Mouse (Mus musculus) embryonic stem cell, embryonic (primary cell): ENCODE measurements around the gene Zcchc3.

Experiments
- CTCF ChIA-PET, 4 experiments: fragments of 300-600 bp in 2 of 4; fragments of 350-600 bp in 2 of 4; sonication (Branson Sonifier 250); formaldehyde crosslinking; loops; one replicate each; lab custom pipeline; 2022; ENCODE audit warnings: inconsistent platforms in 2 of 4; lab: Charles Lee
- POLR2A ChIA-PET, 4 experiments: fragments of 300-600 bp in 2 of 4; fragments of 350-600 bp in 2 of 4; sonication (Branson Sonifier 250); formaldehyde crosslinking; loops; one replicate each; lab custom pipeline; 2022; ENCODE audit warnings: antibody characterized with exemption in 4 of 4, inconsistent platforms in 1 of 4; lab: Charles Lee

Zcchc3 gene

DNA sequence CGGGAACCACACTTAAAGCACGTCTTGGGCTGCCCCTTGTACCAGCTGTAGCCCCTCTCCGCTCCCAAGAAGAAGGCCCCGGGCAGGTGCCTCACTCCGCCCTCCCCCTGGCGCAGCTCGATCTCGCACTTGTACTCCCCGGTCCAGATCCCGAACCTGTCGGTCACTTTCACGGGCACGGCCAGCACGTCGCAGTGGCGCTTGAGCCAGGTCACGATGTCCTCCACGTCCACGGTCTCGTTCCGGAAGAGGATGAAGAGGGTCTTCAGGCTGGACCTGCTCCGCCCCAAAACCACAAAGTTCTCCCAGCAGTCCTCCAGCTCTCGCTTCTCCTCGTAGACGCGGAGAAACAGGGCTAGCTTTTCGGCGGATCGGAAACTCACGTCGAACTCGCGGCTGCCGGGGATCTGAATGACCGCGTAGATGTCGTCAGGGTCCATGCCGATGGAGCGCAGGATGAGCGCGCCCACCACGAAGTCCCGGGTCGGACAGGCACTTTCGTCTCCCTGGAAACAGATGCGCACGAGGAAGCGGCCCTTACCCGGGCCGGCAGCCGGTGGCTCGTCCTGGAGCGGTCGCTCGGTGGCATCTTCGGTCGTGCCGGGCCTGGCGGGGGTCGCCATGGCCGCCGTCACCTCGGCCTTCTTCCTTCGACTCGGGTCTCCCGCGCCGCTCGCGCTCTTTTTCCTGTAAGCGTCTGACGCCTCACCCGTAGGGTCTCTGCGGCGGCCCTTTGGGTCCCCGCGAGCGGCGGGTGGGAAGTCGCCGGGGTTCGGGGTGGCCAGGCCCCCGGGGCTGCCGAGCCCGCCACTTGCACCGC is 852 bp downstream of the Zcchc3 start:
- ChIA-PET POLR2A (interaction anchor here in 3 of 4 experiments (0.6 to 10.6 kb wide), 15 partner anchors 9 to 198 kb away, joined by 3 to 102 read pairs (median 3); partner anchors contain the start of genes Trib3 (in 2 of the 3) and Sox12 (in 1 of the 3)), CTCF (interaction anchor here in 1 of 4 experiments (0.6 to 1.3 kb wide), 2 partner anchors 14 to 671 kb away, joined by 3 to 4 read pairs; no protein-coding TSS in a partner anchor)

DNA sequence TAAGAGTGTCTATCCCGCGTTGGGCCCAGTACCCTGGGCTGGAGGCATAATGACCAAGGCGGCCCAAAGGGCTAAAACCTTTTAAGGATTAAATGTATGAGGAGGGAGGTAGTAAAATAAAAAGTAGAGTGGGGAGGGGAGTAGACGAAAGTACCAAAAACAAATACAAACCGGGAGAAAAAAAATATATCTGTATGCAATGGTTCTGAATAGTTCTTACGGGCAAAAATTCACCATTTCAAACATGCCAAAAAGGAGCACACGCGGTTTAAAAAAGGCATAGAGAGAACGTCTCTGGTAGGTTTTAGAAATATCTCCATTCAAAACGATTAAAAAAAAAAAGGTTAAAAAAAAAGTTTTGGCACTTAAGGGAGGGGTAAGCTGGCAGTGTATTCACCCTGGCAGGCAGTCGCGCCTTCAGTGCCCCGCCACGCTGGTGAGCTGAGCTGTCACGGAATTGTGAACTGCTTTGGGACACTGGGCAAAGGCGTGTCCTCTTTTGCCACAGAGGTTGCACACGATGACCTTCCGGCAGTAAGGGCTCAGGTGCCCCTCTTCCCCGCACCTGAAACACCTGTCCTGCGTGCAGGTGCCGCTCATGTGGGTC is 1.6 kb downstream of the Zcchc3 start:
- POLR2A ChIA-PET, result interaction anchor here in 3 of 4 experiments (0.6 to 10.6 kb wide), 16 partner anchors 10 to 199 kb away, joined by 3 to 102 read pairs (median 4); partner anchors contain the start of genes Trib3 (in 2 of the 3) and Sox12 (in 1 of the 3)
- CTCF ChIA-PET, result interaction anchor here in 3 of 4 experiments (0.6 to 1.3 kb wide), 5 partner anchors 15 to 671 kb away, joined by 3 to 4 read pairs (median 3); partner anchors contain the start of gene Sox12 (in 1 of the 3)

DNA sequence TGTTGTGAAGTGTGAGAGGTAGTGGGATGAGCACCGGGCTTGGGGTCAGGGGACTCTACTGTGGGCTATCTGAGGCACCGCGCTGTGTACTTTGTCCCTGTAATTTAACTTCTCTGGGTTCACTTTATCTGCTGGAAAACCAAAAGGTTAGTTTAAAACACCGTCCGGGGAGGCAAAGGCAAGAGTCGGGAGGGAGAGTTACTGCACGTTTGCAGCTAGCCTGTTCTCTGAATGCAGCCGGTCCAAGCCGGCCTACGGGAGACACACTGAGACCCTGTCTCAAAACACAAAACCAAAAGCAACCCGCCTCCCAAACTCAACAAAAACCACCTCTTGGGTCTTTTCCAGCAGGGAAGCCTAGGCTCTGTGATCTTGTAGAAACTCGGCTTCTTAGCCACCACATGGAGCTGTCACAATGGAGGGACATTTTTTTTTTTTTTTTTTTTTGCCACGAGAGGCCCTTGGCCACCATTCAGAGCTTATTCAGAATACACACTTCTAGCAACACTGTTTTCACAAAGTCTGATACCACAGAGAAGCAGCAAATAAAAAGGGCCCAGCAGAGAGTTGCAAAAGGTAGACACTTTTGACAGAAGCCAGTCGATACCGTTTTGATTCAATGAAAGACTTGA is 2.2 kb downstream of the Zcchc3 start:
- POLR2A ChIA-PET, result interaction anchor here (0.6 to 10.6 kb wide), 15 partner anchors 10 to 199 kb away, joined by 3 to 102 read pairs (median 9); partner anchors contain the start of genes Trib3 (in 2 of the 4) and Sox12 (in 1 of the 4)
- CTCF ChIA-PET, result interaction anchor here in 3 of 4 experiments (0.6 to 1.0 kb wide), 3 partner anchors 15 to 355 kb away, joined by 3 read pairs; partner anchors contain the start of gene Sox12 (in 1 of the 3)

DNA sequence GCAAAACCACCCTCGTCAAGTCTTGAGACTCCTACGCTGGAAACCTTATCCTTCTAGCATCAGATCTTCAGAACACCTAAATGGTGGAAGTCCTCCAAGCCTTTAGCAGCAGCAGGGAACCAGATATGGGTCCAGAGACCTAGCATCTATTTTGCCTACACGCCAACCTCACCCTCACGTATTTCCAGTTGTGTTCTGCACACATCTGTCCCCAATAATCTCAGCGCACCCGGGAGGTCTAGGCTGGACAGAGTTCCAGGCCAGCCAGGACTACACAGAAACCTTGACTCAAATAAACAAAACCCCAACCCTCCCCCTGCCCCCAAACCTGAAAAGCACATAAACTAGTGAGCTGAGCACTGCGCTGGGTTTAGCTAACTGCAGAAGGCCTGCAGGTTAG is 3.4 kb downstream of the Zcchc3 start:
- ChIA-PET POLR2A (interaction anchor here (0.6 to 10.6 kb wide), 30 partner anchors 8 to 1465 kb away, joined by 3 to 102 read pairs (median 5); partner anchors contain the start of genes Sox12 (in 3 of the 4), Trib3 (in 2 of the 4) and Nrsn2 (in 1 of the 4)), CTCF (interaction anchor here (0.6 to 1.5 kb wide), 10 partner anchors 16 to 391 kb away, joined by 3 to 7 read pairs (median 4); no protein-coding TSS in a partner anchor)

DNA sequence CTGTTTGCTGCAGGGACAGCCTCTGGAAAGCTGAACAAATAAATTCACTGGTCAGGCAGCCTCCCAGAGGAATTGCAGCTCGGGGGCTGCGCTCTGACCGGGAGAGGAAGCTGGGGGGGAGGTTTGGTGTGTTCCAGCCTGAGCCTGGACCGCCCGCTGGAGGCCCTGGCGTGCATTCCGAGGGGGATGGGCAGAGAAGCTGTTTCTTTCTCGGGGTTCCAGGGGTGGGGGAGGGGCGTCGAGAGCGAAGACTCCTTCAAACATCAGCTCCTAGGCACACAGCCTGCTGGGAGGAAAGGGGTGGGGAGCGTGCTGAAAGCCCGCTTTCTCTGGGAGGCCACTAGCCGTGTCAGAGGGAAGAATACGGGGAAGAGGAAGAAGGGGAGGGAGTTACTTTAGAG is 3.9 kb downstream of the Zcchc3 start:
- ChIA-PET POLR2A (interaction anchor here (0.6 to 10.6 kb wide), 33 partner anchors 8 to 491 kb away, joined by 3 to 102 read pairs (median 5); partner anchors contain the start of genes Sox12 (in 3 of the 4), Nrsn2 (in 1 of the 4) and Trib3 (in 1 of the 4)), CTCF (interaction anchor here (0.6 to 1.5 kb wide), 12 partner anchors 15 to 391 kb away, joined by 3 to 7 read pairs (median 3); no protein-coding TSS in a partner anchor)

DNA sequence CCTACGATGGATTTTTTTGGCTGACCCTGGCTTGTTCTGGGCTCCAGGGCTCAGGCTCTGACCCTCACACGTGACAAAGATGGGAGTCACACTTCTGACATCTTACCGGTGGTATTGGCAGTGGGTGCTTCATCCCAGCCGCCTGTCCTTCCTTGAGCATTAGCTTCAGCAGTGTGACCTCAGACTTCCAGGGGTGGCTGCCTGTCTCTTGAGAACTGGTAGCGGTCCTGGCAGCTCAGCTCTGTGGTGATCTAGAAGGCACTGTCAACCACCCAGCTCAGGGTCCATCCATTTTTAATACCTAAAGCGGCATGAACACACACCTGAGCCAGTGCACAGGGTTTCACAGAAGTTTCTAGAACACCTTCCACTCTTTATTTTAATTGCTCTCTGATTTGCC is 5.0 kb downstream of the Zcchc3 start:
- ChIA-PET CTCF (interaction anchor here in 1 of 4 experiments (1.2 kb wide), 1 partner anchor 18 kb away, joined by 3 read pairs; no protein-coding TSS in a partner anchor), POLR2A (interaction anchor here in 3 of 4 experiments (0.6 to 10.6 kb wide), 13 partner anchors 8 to 66 kb away, joined by 3 to 102 read pairs (median 7); partner anchors contain the start of genes Trib3 (in 2 of the 3) and Sox12 (in 1 of the 3))

DNA sequence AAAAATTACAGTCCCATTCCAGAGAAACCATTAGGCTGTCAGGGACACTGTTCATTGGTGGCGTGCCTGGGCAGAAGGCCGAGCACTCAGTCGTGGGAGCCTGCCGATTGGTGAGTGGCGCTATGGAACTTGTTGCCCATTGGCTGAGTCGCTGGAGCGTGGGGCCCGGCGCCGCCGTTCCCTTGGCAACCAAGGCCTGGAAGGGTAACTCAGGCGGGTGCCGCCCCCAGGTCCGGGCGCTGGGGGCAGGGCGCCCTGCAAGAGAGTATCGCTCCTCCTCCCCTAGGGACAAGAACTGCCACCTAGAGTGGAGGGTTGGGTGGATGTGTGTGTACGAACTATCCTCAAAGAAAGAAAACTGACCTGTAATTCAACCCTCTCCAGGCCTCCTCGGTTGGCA is 8.7 kb downstream of the Zcchc3 start:
- POLR2A ChIA-PET, result interaction anchor here in 1 of 4 experiments (1.5 kb wide), 1 partner anchor 12 kb away, joined by 3 read pairs; no protein-coding TSS in a partner anchor
- CTCF ChIA-PET, result interaction anchor here in 1 of 4 experiments (0.6 kb wide), 1 partner anchor 63 kb away, joined by 3 read pairs; no protein-coding TSS in a partner anchor

DNA sequence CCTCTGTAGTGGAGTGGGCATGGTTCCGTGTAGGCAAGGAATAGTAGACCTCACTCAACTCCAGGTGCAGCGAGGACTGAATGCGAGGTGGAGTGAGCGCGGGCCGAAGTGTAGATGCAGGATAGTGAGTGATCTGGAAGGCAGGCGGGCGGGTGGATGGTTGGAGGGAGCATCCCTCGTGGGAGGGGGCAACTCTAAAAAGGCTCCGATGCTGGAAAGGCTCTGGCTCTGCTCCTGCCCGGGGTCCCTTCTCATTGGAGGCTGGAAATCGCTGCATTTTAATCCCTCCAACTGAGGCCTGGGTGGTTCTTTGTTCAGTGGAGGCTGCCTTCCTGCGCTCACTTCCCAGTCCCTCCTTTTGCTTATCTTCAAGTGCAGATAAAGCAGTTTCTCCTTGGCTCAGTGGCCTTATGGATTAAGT is 15.7 kb downstream of the Zcchc3 start:
- CTCF ChIA-PET, result interaction anchor here in 1 of 4 experiments (1.4 kb wide), 1 partner anchor 38 kb away, joined by 7 read pairs; no protein-coding TSS in a partner anchor
- POLR2A ChIA-PET, result interaction anchor here in 3 of 4 experiments (0.6 to 9.2 kb wide), 10 partner anchors 12 to 415 kb away, joined by 3 to 102 read pairs (median 8); partner anchors contain the start of genes 6820408C15Rik (in 1 of the 3), Trib3 (in 1 of the 3) and Zcchc3 (in 1 of the 3)

DNA sequence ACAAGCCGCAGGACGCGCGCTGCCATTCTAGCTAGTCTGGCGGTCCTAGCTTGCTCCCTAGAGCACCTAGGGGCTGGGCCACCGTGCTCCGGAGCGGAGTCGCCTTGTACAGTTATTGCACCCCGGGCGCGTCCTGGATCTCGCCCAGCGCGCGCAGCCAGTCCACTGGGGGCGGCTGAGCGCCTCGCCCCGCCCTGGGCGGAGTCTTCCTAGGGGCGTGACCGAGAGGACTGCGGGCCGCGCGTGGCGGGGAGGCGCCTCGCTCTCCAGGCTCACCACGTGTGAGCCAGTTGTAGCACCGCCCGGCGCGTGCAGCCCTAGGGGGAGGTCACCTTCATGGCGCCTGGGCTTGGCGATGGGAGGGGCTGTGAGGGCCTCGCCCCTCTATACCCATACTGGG is 16.1 kb downstream of the Zcchc3 start:
- ChIA-PET POLR2A (interaction anchor here in 3 of 4 experiments (0.6 to 9.2 kb wide), 10 partner anchors 12 to 415 kb away, joined by 3 to 102 read pairs (median 6); partner anchors contain the start of genes 6820408C15Rik (in 1 of the 3), Csnk2a1 (in 1 of the 3), Trib3 (in 1 of the 3) and Zcchc3 (in 1 of the 3)), CTCF (interaction anchor here in 3 of 4 experiments (0.5 to 1.4 kb wide), 3 partner anchors 31 to 55 kb away, joined by 3 to 7 read pairs (median 4); partner anchors contain the start of gene Trib3 (in 1 of the 3))

DNA sequence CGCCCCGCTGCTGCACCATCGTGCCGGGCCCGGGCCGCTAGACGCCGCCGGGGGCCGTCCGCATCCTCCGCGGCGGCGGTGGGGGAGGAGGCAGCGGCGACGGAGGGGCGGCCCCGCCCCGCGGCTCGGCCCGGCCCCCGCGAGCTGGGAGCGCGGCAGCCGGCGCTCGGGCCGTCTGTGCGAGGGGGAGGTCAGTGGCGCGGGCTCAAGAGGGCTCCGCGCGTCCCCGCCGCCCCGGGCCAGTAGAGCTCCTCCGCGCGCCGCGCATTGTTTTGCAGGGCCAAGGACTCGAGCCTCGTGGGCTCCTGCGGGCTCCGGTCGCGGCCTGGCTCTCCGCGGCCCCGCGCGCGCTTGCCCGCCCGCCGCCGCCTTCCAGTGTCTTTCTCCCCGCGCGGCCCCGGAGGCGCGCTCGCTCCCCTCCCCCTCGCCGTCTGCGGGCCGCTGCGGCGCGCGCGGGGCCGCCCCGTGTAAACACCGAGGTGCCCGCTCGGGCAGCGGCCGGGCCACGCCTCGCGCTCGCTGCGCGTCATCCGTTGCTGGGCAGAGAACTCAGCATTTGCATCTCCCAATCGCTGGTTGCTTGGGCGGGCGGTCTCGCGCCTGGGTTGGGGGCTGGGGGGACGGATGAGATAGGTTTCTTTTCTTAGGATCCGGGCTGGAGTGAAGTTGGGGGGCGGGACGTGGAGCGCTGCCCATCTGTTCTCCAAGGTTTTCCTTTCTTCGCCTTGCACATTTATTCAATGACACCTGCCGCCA is 17.0 kb downstream of the Zcchc3 start, which contains the start of gene Sox12:
Gene Sox12, minus strand, starts transcription at position 384 of the 756 bp plus-strand sequence.
- ChIA-PET POLR2A (interaction anchor here (0.5 to 9.2 kb wide), 16 partner anchors 8 to 289 kb away, joined by 3 to 102 read pairs (median 5); partner anchors contain the start of genes 6820408C15Rik (in 1 of the 4), Csnk2a1 (in 1 of the 4), Mcts2 (in 1 of the 4) and Trib3 (in 1 of the 4)), CTCF (interaction anchor here in 3 of 4 experiments (0.5 to 3.1 kb wide), 6 partner anchors 15 to 54 kb away, joined by 3 to 15 read pairs (median 6); partner anchors contain the start of gene Trib3 (in 1 of the 3))

DNA sequence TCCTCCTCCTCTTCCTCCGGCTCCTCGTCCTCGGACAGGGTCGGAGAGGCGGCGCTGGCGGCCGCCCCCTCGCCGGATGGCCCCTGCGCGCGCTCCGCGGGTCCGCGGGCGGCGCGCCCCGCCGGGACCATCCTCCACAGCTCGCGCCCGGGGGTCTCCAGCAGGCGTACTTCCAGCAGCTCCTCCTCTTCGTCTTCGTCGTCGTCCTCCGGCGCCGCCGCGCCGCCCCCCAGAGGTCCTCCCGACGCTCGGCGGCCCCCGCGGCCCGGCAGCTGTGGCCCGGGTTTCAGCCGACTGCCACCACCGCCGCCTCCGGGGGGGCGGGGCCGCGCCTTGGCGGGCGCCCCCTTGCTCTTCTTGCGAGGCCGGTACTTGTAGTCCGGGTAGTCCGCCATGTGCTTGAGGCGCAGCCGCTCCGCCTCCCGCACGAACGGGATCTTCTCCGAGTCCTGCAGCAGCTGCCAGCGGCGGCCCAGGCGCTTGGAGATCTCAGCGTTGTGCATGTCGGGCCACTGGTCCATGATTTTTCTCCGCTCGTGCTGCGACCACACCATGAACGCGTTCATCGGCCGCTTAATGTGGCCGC is 17.7 kb downstream of the Zcchc3 start:
- ChIA-PET POLR2A (interaction anchor here (0.5 to 9.2 kb wide), 18 partner anchors 7 to 290 kb away, joined by 3 to 102 read pairs (median 4); partner anchors contain the start of genes Zcchc3 (in 2 of the 4), 6820408C15Rik (in 1 of the 4), Mcts2 (in 1 of the 4) and Trib3 (in 1 of the 4)), CTCF (interaction anchor here in 2 of 4 experiments (0.9 to 3.1 kb wide), 4 partner anchors 16 to 54 kb away, joined by 3 to 15 read pairs (median 10); partner anchors contain the start of gene Trib3 (in 1 of the 2))

DNA sequence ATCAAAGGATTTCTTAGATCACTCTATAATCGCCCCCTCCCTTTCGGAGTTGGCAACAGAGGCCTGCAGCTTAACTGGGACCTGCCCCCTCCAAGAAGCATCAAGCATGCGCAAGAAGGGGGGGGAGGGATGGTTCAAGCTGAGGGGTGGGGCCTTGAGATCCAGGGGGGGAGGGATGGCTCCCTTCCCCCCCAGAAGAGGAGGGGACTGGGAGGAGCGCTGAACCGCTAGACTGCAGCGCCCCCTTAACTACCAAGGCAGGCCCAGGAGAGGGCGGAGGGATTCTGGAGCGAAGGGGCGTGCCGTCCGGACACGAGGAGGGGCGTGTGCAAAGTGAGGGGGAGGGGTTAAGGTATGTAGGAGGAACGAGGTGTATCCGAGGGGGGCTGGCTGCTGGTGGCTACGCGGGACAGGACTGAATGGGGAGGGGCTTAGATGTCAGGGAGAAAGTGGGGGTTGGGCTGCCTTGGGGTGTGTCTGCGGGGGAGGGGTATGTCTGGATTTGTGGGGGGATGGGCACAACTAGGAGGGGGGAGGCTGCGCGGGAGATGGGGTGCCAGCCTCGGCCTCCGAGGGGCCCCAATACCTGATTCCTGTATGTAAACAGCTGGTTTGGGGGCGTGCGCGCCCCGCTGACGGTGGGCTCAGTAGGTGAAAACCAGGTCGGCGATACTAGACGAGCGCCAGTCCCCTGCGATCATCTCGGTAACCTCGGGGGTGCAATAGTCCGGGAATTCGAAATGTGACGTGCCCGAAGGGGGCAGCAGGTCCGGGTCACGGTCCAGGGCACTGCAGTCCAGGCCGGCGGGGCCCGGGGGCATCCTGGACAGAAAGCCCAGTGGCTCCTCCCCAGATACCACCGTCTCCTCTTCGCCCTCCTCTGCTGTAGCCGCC is 18.5 kb downstream of the Zcchc3 start:
- CTCF ChIA-PET, result interaction anchor here (0.6 to 3.1 kb wide), 26 partner anchors 15 to 466 kb away, joined by 3 to 15 read pairs (median 4); partner anchors contain the start of genes Csnk2a1 (in 1 of the 4) and Defb22 (in 1 of the 4)

DNA sequence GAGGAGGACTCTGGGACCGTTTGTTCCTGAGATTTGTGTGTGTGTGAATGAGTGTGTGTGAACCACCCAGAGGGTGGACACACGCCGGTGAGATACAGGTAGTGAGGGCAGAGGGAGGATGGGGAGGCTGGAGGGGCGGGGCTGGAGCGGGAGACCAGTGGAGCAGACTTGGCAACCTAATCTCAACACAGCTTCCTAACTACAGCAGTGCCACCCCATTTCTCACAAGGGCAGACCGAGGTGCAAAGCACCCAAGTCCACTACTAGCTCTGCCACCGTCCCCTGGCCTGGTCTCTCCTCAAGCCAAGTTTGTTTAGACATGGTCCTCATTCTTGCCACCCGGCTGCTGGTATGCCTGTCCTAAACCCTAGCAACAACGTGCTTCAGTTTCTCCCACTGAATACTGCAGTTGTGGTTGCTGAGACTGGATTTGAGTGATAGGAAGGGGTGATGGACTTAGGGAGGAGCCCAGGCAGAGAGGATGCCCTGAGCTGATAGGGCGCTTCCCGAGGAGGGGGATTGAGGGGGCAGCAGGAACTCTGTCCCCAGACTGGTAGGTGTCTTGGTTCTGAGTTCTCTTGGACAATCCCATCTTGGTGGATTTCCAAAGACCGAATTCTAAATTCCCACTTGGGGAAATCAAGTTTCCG is 19.4 kb downstream of the Zcchc3 start:
- CTCF ChIA-PET, result interaction anchor here (0.6 to 3.1 kb wide), 28 partner anchors 16 to 465 kb away, joined by 3 to 15 read pairs (median 4); partner anchors contain the start of genes Csnk2a1 (in 1 of the 4) and Defb22 (in 1 of the 4)
- POLR2A ChIA-PET, result interaction anchor here in 3 of 4 experiments (0.5 to 9.2 kb wide), 35 partner anchors 11 to 1486 kb away, joined by 3 to 102 read pairs (median 4); partner anchors contain the start of genes Trib3 (in 3 of the 3), 6820408C15Rik (in 1 of the 3), Nrsn2 (in 1 of the 3) and Tbc1d20 (in 1 of the 3)

More for the DNA sequence above, 18.5 kb downstream of the Zcchc3 start:
- POLR2A ChIA-PET, result interaction anchor here in 3 of 4 experiments (0.6 to 9.2 kb wide), 37 partner anchors 12 to 1487 kb away, joined by 3 to 102 read pairs (median 4); partner anchors contain the start of genes Trib3 (in 3 of the 3), Zcchc3 (in 2 of the 3), 6820408C15Rik (in 1 of the 3) and Nrsn2 (in 1 of the 3)
